8 mouse cellular contexts compared by ENCODE assay signal in the genomic region with DNA sequence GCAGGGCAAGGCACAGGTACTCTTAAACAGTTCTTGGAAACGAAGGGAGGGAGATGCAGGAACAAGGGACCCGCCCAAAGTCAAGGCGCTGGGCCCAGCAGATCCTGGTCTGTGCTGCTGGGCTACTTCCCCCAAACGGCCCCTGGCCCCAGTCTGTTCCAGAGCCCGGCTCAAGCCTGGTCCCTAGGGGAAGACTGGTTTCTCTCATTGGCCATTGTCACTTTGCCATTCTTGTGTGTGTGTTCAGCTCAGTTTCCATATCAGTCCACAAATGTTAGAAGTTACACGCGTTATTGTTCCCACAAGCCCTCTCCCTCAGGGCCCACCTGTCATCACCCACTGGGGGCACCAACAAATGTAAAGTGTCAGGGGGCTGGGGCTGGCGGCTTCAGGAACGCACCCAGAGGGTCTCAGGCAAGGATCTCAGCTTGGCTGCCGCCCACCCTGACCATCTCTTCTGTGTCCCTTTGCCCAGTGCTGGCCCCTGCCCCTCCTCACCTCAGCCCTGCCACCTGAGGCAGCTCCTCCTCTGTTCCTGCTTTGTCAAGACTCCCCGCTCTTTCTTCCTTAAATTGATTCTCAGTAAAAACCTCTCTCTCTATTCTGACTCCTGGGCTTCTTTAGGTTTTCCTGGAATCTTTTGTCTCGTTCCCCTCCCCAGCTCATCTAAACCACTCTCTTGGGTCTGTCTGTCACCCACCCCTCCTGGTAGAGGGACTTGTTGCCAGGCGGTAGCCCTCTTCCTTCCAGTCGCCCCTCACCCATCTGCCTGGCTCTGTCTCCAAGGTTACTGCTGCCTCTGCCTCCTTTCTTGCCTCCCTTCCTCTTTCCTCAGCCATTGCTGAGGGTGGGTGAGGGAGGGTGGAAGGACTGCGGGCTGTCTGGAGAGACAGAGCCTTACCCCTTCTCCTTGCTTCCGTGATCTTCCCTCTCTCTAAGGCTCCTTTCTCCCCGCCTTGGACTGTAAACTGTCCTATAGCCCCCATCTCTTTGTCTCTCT.
DNase-seq lines count a peak whose midpoint lies in the region; ATAC-seq and TF ChIP-seq lines count a peak whose summit lies in the region.

No protein-coding gene starts in this region.

- 0 out of 2 replicates have a peak, but pooled peaks cover 3% of the 10 kb centered on the region for H3K9me3 ChIP-seq in lung, embryonic 14.5 days (ENCODE audit: low read depth, low read length)
- H3K9me3 ChIP-seq in forebrain, embryonic 14.5 days (replicated peaks; ENCODE audit: control insufficient read depth, low read length), result no peaks in the 10 kb centered on the region
- H3K9me3 ChIP-seq in limb, embryonic 11.5 days (ENCODE audit: control insufficient read depth, low read length), result no peaks in the 10 kb centered on the region

- H3K4me1 ChIP-seq in lung, embryonic 14.5 days (ENCODE audit: insufficient read depth), result no peaks in the 10 kb centered on the region; the same call in 1 of the 2 replicates
- H3K4me1 ChIP-seq in forebrain, embryonic 14.5 days (ENCODE audit: control insufficient read depth, insufficient read depth, low read length), result peaks cover 15% of the 10 kb centered on the region
- peaks cover 8% of the 10 kb centered on the region; the same call in 1 of the 2 replicates for H3K4me1 ChIP-seq in limb, embryonic 11.5 days (ENCODE audit: control insufficient read depth, insufficient read depth, low read length)

- peaks cover 12% of the 10 kb centered on the region; the same call in 1 of the 2 replicates for H3K27me3 ChIP-seq in lung, embryonic 14.5 days (ENCODE audit: insufficient read depth, low read length)
- peaks cover 4% of the 10 kb centered on the region; the same call in 1 of the 2 replicates for H3K27me3 ChIP-seq in forebrain, embryonic 14.5 days (replicated peaks; ENCODE audit: control insufficient read depth, insufficient read depth, low read length)
- peaks cover 6% of the 10 kb centered on the region for H3K27me3 ChIP-seq in limb, embryonic 11.5 days (ENCODE audit: control insufficient read depth, insufficient read depth, low read length)

- H3K36me3 ChIP-seq in lung, embryonic 14.5 days (ENCODE audit: insufficient read depth), result no peaks in the 10 kb centered on the region
- H3K36me3 ChIP-seq in forebrain, embryonic 14.5 days (ENCODE audit: control insufficient read depth, insufficient read depth, low read length), result no peaks in the 10 kb centered on the region
- H3K36me3 ChIP-seq in limb, embryonic 11.5 days (ENCODE audit: control insufficient read depth, insufficient read depth, low read length), result no peaks in the 10 kb centered on the region

- H3K27ac ChIP-seq in lung, embryonic 14.5 days (ENCODE audit: low read depth), result no peak overlapping the region
- H3K27ac ChIP-seq in forebrain, embryonic 14.5 days (ENCODE audit: low read depth, low read length), result peak overlapping the region; percentile 72
- H3K27ac ChIP-seq in limb, embryonic 11.5 days (replicated peaks; ENCODE audit: low read depth, low read length), result no peak overlapping the region

- no peak for DNase-seq in lung, embryonic 14.5 days
- no peak for DNase-seq in lung, postnatal 4 days
- DNase-seq in forebrain, embryonic 14.5 days (ENCODE audit: low spot score), result peak; percentile 81
- DNase-seq in limb, embryonic 11.5 days (ENCODE audit: low spot score), result peak; percentile 51
- peak; percentile 65 for DNase-seq in retina, postnatal 1 day
- DNase-seq in thymus, adult 18-20 months, result no peak
- no peak for DNase-seq in heart, postnatal 4 days
- no peak for DNase-seq in layer of hippocampus, adult 9-11 months

- H3K9ac ChIP-seq in lung, embryonic 14.5 days, result peak overlapping the region; percentile 32
- peak overlapping the region; percentile 77 for H3K9ac ChIP-seq in forebrain, embryonic 14.5 days (ENCODE audit: low read length)
- peak overlapping the region; percentile 70 for H3K9ac ChIP-seq in limb, embryonic 11.5 days (ENCODE audit: low read length)

- H3K4me3 ChIP-seq in lung, embryonic 14.5 days (ENCODE audit: low read depth, low read length), result peak overlapping the region; percentile 32
- H3K4me3 ChIP-seq in forebrain, embryonic 14.5 days (ENCODE audit: low read depth, low read length), result peak overlapping the region; percentile 38
- H3K4me3 ChIP-seq in limb, embryonic 11.5 days (ENCODE audit: low read depth, low read length), result peak overlapping the region; percentile 39

- ATAC-seq in lung, embryonic 14.5 days (ENCODE audit: insufficient read depth), result no peak
- ATAC-seq in forebrain, embryonic 14.5 days, result peak; percentile 81
- no peak for ATAC-seq in limb, embryonic 11.5 days (ENCODE audit: insufficient number of reproducible peaks, low FRiP score, low TSS enrichment, low read depth)

- WGBS in lung, embryonic 14.5 days, result 34% methylated on average over 17 of the region's 17 CpGs
- 26% methylated on average over 17 of the region's 17 CpGs for WGBS in forebrain, embryonic 14.5 days
- 31% methylated on average over 17 of the region's 17 CpGs for WGBS in limb, embryonic 11.5 days

- H3K4me2 ChIP-seq in lung, embryonic 14.5 days, result peak overlapping the region; percentile 59
- peak overlapping the region; percentile 50 for H3K4me2 ChIP-seq in forebrain, embryonic 14.5 days (ENCODE audit: low read length)
- peak overlapping the region; percentile 62 for H3K4me2 ChIP-seq in limb, embryonic 11.5 days (ENCODE audit: low read depth, severe bottlenecking)

- no peak for TF ChIP-seq CTCF in lung, embryonic 14.5 days (IDR thresholded peaks at IDR 0.05; ENCODE audit: low read depth)

Comparison
In these comparisons a context has a peak if more than half of its experiments do, and no peak if none do; other contexts are left out.
1. DNase-seq: peak in forebrain, embryonic 14.5 days (single experiment), limb, embryonic 11.5 days (single experiment) and retina, postnatal 1 day (single experiment); none in lung, embryonic 14.5 days (single experiment), lung, postnatal 4 days (0 of 2), thymus, adult 18-20 months (0 of 2), heart, postnatal 4 days (single experiment) and layer of hippocampus, adult 9-11 months (single experiment).
2. Peak in every context shown above with its lines, with median percentiles within 50 percentile points of each other: H3K4me2 ChIP-seq, H3K4me3 ChIP-seq and H3K9ac ChIP-seq.